Mouse (Mus musculus) left cerebral cortex, postnatal 4 days (tissue): ENCODE results near the gene Atoh7. TPM values are rescaled to one million over a fixed set of nuclear protein-coding genes. Genes with fewer than 3 reads are reported as not detected.
"Not testable (repeated sequence)": the region's sequence is repeated elsewhere in the genome, so short reads cannot be mapped to it uniquely, and the experiment has no call there.

Experiments used
- DNase-seq: peaks from one replicate; pipeline ENCODE4 v3.0.0-alpha.2; 2022
- intact Hi-C: fragments of 180-260 bp; cut with DNase I; formaldehyde crosslinking; loops from one replicate; pipeline ENCODE4 v1.15.1; 2025
- total RNA-seq, 2 experiments: library from RNA; stranded (reverse); gene quantifications; 2 replicates each; pipeline ENCODE4 v1.2.3; 2021

Gene Atoh7
- 1 to 10 TPM; 1.0 to 1.3 TPM for total RNA-seq

DNA sequence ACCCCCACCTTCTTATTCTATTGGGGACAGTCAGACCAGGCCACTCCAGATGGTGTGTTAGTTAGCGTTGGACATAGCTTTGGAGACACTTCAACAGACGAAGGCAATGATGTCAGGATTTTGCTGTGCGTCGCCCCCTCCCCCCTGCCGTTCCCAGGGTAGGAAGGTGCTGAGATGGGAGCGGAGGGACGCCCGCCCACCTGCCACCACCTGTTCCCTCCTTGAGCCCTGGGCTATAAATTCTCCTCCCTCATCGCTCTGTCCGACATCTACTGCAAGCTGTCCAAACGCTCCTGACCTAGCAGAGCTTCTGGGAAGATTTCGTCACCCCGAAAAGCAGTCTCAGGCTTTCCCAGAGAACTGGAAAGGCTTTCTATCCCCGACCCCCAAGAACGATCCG lies at the start of gene Atoh7:
Gene Atoh7, plus strand, starts transcription at position 131 of the 400 bp plus-strand sequence.
- intact Hi-C loops, result no loop called here
- peak; percentile 41 for DNase-seq

DNA sequence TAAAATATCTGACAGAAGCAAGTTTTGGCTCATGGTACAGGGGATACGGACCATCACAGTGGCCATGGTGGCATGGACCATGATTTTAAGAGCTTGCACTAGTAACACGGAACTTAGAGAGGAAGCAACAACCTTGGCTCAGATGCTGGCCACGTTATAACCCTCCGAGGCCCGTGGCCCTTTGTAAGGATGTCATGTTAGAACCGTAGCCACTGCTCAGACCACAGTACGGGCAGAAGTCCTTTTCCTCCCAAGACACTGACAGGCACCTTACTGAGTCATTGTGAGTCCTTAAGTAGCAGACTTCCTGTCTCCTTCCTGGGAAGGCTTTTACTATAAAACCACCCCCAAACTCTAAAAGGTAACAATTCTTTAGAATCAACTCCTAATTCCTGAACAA lies 48.2 kb upstream of the Atoh7 start:
- DNase-seq, result no peak
- intact Hi-C loops, result no loop called here

DNA sequence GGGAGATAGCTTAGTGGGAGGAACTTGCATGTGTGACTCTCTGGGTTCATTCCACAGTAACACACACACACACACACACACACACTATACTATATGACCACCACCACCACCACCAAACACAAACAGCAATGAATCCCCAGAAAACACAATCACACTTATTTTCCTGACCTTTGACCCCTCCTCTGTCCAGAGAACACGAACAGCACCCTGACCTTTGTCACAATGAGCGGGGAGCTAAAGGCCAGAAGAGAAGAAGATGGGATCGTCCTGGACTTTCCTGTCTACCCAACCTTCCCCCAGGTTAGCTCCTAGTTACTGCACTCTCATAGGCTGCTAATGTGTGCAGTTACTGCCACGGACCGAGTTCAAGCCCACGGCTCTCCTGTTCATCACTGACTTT lies 47.4 kb upstream of the Atoh7 start:
- intact Hi-C loops, result no loop called here
- no peak for DNase-seq

DNA sequence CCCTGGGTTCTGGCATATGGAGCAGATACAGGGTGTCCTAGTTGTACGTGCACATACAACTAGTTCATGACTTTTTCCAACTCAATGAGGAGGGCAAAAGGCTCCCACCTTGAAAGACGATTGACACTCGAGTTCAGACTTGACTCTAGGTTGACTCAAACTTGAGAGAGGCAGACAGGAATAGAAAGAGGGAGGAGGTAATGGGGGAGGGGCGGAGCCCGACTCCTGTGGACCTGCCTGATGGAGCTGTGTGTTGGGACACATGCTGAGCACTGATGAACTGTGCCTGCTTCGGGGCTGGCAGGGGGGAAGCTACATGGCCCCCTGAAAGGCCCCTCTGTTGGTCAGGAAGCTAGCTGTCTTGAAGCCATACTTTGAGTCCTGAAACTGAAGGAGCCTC lies 46.4 kb upstream of the Atoh7 start:
- intact Hi-C loops, result no loop called here
- DNase-seq, result no peak

DNA sequence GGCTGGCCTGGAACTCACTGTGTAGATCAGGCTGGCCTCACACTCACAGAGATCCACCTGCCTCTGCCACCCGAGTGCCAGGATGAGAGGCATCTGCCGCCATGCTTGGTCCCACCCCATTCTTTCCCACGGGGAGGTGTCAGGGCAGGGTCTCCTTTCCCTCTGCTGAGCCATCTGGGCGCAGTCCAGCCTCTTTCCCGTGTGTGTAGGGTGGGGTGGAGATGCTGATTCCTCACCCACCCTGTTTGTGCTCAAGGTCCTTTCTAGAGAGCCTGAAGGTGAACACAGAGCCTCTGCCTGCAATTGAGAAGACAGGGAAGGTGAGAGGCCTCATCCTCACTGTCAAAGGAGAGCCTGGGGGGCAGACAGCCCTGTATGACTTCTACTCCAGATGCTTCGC lies 45.4 kb upstream of the Atoh7 start:
- intact Hi-C loops, DNase-seq: not testable (repeated sequence)

DNA sequence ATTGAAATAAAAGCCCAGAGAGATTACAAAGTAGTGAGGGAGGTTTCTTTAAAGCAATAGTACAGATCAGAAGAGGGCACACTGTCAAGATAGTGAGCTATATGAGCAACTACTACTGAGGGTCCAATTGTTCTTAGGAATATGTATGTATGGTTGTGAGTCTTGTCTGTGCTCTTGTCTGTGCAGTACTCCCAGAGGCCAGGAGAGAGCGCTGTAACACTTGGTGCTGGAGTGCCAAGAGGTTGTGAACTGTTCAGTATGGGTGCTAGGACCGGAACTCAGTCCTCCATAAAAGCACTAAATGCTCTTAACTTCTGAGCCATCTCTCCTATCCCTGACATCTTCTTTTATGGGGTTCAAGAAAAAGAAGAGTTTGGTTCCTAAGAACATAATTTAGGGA lies 44.9 kb upstream of the Atoh7 start:
- intact Hi-C loops, result no loop called here

DNA sequence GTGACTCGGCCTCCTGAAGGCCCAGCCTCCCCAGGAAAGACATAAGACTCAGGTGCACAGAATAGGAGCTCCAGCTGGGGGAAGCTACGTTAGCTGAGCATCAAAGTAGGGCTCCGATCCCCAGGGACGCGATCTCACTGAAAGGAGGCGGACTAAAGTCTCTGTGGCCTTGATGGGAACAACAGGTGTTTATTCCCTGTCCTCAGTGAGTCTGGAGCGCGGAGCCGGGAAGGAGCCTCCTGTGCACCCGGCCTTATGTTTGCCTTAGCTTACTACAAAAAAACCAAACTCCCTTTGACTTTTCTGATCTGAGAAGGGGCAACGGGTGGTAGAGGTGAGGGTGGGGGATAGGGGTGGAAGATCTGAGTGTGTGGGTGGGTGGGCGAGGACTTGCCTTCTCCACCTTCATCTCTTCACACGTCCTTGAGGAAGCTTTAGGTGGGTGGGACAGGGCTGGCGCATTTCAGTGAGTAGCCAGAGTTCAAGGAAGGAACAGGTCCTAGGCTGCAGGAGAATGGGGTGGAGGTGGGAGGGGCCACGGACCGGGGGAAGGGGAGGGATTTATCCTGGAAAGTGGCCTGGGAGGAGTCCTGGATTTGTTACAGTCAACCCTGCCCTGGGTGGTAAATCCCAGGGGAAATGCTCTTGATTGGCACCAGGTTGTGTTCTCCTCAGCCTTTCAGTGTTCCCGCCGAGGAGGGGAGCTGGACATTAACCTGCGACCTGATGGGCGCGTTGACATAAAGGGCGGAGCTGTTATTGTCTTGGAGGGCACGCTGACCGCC lies 42.3 kb upstream of the Atoh7 start:
- intact Hi-C loops, result no loop called here
- DNase-seq, result no peak

More for the DNA sequence above, 44.9 kb upstream of the Atoh7 start:
- DNase-seq, result no peak

DNA sequence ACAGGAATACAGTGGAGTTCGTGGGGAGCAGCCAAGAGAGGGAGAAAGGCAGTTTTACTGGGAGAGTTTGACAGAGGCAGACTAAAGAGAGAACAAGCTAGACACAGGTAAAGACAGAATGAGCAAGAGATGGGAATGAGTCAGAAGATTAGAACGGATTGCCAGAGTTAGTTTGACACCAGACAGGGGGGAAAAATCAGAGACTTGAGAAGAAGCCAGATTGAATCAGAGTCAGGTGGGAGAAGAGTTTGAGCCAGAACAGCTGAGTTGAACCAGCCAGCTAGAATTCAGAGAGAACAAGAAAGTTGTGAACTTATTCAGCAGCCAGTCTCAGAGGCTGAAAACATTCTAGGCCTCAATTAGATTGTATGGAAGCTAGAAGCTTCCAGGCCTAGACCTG lies 39.6 kb upstream of the Atoh7 start, which contains the start of gene Pbld1:
Gene Pbld1, plus strand, starts transcription at position 301 of the 400 bp plus-strand sequence.
- intact Hi-C loops, result no loop called here

DNA sequence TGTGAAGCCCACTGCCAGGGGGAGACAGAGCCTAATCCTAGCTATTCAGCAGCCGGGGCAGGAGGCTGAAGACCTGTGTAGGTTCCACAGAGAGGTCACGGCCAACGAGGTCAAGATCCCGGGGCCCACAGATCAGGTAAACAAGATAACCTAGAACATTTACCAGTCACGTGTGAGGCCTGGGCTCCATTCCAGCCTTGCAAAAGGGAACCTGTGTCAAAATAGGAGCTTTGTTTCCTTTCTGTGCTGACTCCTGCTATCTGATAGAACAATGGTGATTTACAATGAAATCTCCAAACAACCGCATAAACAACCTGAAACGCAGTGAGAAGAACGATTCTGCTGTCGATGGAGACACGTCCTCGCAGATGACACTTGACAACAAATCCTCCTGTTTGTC lies 39.0 kb upstream of the Atoh7 start:
- no peak for DNase-seq
- intact Hi-C loops, result no loop called here

More for the DNA sequence above, 39.6 kb upstream of the Atoh7 start, which contains the start of gene Pbld1:
- no peak for DNase-seq

DNA sequence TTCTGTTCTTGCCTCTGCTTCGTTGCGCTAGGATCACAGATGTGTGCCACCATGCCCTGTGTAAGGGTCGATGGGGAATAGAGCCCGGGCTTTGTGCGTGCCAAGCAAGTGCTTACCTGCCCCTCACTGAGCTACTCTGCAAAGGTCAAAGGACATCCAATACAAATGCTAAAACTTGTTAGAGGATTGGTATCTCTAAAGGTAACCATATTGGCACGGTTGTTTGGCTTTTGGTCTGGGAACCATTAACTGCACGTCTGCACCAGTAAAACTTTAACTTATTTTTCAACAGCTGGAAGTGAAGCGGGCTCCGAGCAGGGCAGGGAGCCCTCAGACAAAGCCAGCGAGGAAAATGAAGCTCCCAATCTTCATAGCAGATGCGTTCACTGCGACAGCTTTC lies 38.2 kb upstream of the Atoh7 start:
- intact Hi-C loops, result no loop called here
- DNase-seq, result no peak

DNA sequence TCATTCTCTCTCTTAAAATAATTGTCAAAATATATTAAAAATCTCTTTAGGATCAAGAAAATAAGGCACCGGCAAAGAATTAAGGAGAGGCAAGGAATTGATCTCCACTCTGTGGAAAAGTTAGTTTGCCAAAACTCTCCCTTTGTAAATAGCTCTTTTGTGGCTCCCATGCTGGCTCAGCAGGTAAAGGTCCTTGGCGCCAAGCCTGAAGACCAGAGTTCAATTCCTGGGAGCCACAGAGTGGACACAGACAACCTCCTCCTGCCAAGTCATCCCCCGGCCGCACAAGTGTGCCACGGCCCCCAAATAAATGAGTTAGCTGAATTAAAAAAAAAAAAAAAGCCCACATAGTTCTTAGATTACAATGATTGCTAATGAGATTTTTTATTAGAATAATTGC lies 36.8 kb upstream of the Atoh7 start:
- no peak for DNase-seq
- intact Hi-C loops, result no loop called here

DNA sequence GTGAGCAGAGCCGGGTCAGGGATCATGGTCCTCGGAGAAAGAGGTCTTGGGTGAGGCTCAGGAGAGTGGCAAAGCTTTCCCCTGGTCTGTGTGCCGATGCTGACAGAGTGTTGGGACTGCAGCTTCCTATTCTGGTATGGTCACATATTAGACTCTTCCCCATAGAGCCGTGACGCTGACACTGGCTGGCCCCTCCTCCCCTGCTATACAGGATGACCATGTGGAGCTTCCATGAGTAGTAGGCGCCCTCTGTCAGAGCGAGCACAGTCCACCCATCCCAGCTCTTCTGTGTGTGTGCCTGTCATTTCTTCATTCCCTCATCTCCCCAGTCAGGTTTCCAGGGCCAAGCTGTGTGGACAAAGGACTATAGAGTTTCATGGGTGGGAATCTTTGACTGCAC lies 36.1 kb upstream of the Atoh7 start:
- no peak for DNase-seq
- intact Hi-C loops, result no loop called here

DNA sequence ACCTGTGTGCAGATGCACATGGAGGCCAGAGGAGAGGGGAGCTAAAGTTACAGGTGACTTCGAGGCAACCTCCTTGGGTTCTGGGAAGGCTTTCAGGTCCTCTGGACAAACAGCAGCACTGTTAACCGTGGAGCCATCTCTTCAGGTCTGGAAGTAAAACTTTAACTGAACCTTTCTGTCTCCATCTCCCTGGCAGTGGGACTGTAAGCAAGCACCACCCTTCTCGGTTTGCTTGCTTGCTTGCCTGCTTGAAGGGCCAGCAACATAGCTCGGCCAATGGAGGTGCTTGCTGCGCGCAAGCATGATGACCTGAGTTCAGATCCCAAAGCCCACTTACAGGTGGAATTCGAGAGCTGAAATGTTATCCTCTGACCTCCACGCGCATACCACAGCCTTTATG lies 34.9 kb upstream of the Atoh7 start:
- intact Hi-C loops, result no loop called here
- no peak for DNase-seq

DNA sequence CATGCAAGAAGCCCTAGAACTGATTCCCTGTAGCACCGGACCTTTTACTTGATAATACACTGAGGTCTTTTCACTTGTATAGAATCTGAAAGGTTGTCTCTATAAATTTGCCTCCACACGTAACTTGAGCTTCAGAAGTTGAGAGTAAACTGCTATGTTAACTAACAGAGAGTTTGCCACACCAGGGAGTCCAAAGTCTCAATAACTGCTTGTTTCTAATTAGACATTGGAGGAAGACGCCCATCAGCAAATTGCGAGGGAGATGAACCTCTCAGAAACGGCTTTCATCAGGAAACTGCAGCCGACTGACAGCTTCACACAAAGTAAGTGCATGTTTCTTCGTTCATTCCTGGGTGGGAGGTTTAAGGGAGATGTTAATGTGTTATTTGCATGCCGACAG lies 33.9 kb upstream of the Atoh7 start:
- intact Hi-C loops, result loop anchor here (5.0 kb wide), 1 partner anchor 43 kb away; the partner anchor contains the start of genes Hnrnph3 and Pbld2
- no peak for DNase-seq

DNA sequence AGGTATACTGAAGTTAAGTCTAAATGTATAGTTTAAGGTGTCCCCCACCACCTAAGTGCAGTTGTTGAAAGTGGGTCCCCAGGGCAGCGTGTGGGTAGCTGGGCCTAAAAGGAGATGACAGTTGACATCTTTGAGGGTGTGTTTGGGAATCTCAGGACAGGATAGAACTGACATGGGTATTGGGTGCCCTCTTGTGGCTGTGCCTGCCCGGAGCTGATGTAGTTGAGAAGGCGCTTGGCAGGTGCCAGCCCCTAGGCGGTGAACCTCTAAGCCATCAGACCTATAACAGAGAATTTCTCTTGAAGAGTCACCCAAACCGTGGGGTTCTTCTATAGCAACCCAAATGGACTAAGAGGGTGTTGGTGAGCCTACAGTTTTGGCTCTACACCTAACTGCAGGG lies 33.5 kb upstream of the Atoh7 start:
- intact Hi-C loops, result loop anchor here (5.0 kb wide), 1 partner anchor 44 kb away; the partner anchor contains the start of genes Hnrnph3 and Pbld2

DNA sequence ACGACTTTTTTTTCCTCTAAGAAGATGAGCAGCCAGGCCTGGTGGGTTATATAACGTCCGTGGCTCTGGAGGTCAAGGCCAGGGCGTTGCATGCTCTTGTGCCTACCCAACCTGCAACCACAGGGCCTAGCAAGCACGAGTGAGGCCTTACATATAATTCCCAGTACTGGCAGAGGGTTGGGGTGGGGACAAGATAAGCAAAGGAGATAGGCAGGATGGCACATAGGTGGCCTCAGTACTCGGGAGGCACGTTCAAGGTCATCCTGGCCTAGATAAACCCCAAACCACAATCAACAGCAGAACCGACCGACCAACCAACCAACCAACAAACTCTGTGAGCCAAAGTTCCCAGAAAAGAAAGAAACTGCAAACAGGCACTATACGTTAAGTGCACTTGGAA lies 13.1 kb upstream of the Atoh7 start:
- intact Hi-C loops, result no loop called here
- DNase-seq, result no peak

More for the DNA sequence above, 33.5 kb upstream of the Atoh7 start:
- DNase-seq, result peak; percentile 85

DNA sequence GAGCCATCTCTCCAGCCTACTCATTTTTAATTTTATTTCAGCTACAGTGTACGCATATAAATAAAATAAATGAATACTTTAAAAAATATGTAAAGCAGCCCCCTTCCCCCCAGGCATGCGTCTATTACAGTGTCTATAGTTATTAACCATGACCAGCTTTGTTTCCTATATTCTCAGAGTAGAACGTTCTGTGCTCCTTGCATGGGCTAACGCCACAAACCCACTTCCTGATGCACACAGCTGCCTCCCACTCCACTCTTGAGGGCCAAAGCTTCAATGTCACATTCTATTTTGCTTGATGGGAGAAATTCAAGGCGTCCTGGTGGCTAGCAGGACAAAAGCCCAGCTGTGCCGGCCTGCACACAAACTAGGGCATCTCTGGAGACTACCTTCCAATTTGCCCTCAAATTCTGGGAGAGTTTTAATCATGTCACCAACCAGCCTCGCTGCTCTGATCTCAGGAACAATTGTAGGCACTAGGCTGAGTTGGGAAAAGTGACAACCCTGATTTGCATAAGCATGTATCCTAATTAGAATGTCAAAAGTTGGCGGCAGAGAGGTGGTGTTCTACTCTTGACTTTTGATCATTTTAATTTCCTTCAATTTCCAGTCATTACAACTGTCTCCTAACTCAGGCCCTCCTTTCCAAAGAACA lies 10.2 kb upstream of the Atoh7 start:
- intact Hi-C loops, result no loop called here

DNA sequence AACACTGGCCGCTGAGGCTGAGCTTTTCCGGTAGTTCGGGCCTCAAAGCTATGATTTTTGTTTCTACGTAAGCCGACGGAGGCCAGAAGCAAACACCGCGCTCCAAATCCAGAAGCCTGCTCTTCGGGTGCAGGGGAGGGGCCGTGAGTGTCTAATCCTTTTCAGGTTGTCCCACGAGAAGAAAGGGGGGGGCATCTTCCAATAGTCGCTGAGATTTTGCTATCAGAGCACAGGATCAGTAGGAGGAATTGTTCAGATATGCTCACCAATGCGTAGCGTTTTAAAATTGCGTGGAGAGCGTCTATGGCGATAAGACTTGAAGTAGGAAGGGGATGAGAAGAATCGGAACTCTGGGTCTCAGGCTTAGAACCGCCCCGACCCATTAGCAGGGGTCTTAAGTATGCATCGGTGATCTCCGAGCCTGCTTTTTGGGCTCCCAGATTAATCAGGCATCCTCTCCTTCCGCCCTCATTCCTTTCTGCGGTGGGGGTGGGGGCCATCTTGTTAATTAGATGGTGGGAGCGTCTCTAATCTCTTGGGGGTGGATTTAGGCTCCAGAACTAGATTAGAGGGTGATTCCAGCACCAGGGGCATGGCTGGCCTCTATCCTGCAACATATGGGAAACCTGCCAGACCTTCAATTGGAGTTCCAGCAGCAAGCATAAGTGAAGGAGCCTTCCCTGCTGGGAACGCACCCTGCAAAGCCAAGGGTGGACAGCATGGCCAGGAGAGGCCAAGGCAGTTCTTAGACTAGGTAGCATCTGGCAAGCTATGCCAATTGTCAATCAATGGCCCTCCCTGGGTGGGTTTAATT lies 9.5 kb upstream of the Atoh7 start:
- intact Hi-C loops, result no loop called here
- DNase-seq, result peak; percentile 55

More for the DNA sequence above, 10.2 kb upstream of the Atoh7 start:
- DNase-seq, result no peak

DNA sequence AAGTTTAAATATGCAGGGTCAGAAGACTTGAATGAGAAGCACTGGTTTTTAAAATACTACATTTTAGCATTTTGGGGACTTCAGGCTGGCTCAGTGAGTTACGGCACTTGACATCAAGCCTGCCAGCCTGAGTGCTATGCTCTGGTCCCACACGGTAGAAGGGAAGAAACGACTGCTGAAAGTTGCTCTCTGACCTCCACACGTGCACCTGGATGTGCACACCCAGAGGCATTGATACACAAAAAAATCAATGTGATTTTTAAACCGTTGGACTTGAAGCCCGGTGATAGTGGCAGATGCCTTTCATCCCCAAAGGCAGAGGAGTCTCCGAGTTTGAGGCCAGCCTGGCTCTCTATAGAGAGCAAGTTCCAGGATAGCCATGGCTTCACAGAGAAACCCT lies 7.5 kb upstream of the Atoh7 start:
- no peak for DNase-seq
- intact Hi-C loops, result no loop called here

DNA sequence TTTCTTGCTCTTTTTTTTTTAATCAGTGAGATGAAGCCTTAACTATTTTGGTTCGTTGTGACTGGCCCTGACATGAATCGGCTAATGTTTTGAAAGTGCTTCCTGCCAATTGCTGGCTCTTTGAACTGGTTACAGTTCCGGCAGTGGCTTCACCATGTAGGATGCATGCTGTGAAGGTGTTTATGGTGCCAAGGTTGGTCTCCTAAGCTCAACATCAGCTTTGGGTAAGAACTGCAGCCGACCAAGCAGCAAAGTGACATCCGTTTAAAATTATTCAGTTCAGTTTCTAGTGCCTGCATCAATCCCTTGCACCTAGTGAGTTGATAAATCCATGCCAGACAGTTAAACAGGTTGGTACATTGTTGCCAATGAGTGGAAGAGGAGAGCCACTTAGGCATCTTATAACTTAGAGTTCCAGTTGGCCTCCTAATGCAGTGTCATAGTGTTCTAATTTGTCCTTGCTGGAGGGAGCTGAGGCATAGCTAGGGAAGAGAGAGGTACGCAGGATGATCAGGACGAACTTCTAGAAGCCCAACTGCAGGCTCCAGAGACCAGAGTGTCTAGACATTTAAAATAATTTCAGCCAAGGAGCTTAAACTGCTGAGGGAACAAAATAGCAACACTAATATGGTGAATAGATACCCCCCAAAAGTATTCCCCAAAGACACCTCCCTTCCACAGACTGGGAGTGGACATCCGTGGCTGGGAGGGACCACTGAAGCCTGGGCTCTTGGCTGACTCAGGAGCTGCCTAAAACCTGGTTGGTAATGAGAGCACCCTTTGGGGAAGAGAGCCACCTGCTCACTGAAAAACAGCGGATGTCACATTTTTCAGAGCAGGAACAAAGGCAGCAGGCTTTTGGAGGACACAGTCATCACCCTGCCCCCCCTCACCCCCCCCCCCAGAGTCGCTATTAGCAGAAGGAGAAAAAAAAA lies 6.6 kb upstream of the Atoh7 start:
- intact Hi-C loops, result no loop called here
- DNase-seq, result no peak
